Mouse (Mus musculus) activated CD4-positive, CD25-positive, alpha-beta regulatory T cell (primary cell): ENCODE results near the gene Gins1. TPM values are rescaled to one million over a fixed set of nuclear protein-coding genes. Genes with fewer than 3 reads are reported as not detected.

Experiments used
- polyA plus RNA-seq, 2 experiments: library from polyadenylated mRNA; unstranded; fragments of 100-300 nt; shearing (Covaris generic); gene quantifications; one replicate each; pipeline ENCODE4 v1.2.1; 2017

Gins1 gene
- 1 to 10 TPM; 6.0 to 9.2 TPM for polyA plus RNA-seq

GRCm38 (mm10) chr2:150904936-150905450 is at the start of gene Gins1:
TSS of gene Gins1 (plus strand) at chr2:150905400.

GRCm38 (mm10) chr2:150904272-150904935 is 796 bp upstream of the Gins1 start, which contains the start of gene Abhd12:
TSS of gene Abhd12 (minus strand) at chr2:150904741.

Other genes with a start within 250 kb of the Gins1 start
- 10 to 100 TPM; 42.0 to 54.2 TPM for gene Acss1, start 236.9 kb upstream of the Gins1 start, polyA plus RNA-seq
- gene Vsx1, start 216.0 kb upstream of the Gins1 start, polyA plus RNA-seq = under 1 TPM in 1 of 2 experiments, not detected in 1; 0.12 TPM
- 10 to 100 TPM; 40.9 to 41.1 TPM for gene Entpd6, start 156.4 kb upstream of the Gins1 start, polyA plus RNA-seq
- gene Pygb, start 118.7 kb upstream of the Gins1 start, polyA plus RNA-seq = 10 to 100 TPM; 40.7 to 82.0 TPM
- gene Abhd12, start 659 bp upstream of the Gins1 start, polyA plus RNA-seq = 10 to 100 TPM; 74.7 to 79.5 TPM
- gene Ninl, start 134.0 kb downstream of the Gins1 start, polyA plus RNA-seq = under 1 TPM; 0.73 to 1.00 TPM
- gene Nanp, start 134.0 kb downstream of the Gins1 start, polyA plus RNA-seq = 10 to 100 TPM; 30.5 to 47.6 TPM
- gene Gm14151, start 186.9 kb downstream of the Gins1 start, polyA plus RNA-seq = under 1 TPM in 1 of 2 experiments, not detected in 1; 0.13 TPM
- gene Gm14147, start 192.8 kb downstream of the Gins1 start, polyA plus RNA-seq = not detected